Mouse (Mus musculus) left cerebral cortex, adult 18-20 months (tissue): Measurements from ENCODE around the gene Rbmx. TPM values are rescaled to one million over a fixed set of nuclear protein-coding genes. Genes with fewer than 3 reads are reported as not detected.

Experiments used
- total RNA-seq, 2 experiments: library from RNA; stranded (reverse); gene quantifications; 2 replicates each; pipeline ENCODE4 v1.2.3; 2021

Gene Rbmx
- total RNA-seq, 2 experiments from 2014 or later: 52.4 to 53.5 TPM

Other genes with a start within 250 kb of the Rbmx start
- not detected for gene Cd40lg, start 180.9 kb downstream of the Rbmx start, total RNA-seq
- 10 to 100 TPM; 14.6 to 16.2 TPM for gene Arhgef6, start 54.3 kb downstream of the Rbmx start, total RNA-seq
- gene Gm364, start 16.1 kb upstream of the Rbmx start, total RNA-seq: not detected
- gene Gpr101, start 110.7 kb upstream of the Rbmx start, total RNA-seq: 1 to 10 TPM; 2.8 to 4.0 TPM